Mouse (Mus musculus) kidney, adult 2 months (tissue): ENCODE data around the gene Lrp4.

Source experiments
- CTCF ChIP-seq: fragments of 200-500 bp; conservative IDR thresholded peaks from 2 replicates; pipeline ENCODE4 v1.5.1; 2011; ENCODE audit warnings: low read depth, mild to moderate bottlenecking, control low read depth, low read length, moderate library complexity, mixed read lengths; ENCODE audit not compliant: insufficient read depth, insufficient read length
- POLR2A ChIP-seq: fragments of 200-500 bp; IDR thresholded peaks from one replicate; pipeline ENCODE4 v1.6.1; 2011; ENCODE audit warnings: low read depth, low read length, control low read depth

- no peak for TF ChIP-seq CTCF
- TF ChIP-seq POLR2A = no peak
These were observed 715 bp upstream of the Lrp4 start for GRCm38 (mm10) chr2:91456491-91457100.
